Mouse (Mus musculus) left cerebral cortex, adult 2 months (tissue): Measurements from ENCODE around the gene Chit1. TPM values are rescaled to one million over a fixed set of nuclear protein-coding genes. Genes with fewer than 3 reads are reported as not detected.
A peak's percentile ranks its signal among the peaks of the same experiment; 100 is the strongest.

Experiments
- DNase-seq, 2 experiments: peaks; one replicate each; pipeline ENCODE4 v3.0.0; 2021 to 2022; ENCODE audit warnings: low spot score in 2 of 2, mixed read lengths in 1 of 2; ENCODE audit errors: extremely low spot score in 1 of 2
- H3K27ac ChIP-seq: fragments of 200-600 bp; 2 replicates; pipeline ENCODE4 v1.8.1; 2022
- H3K4me3 ChIP-seq: fragments of 200-600 bp; 2 replicates; pipeline ENCODE4 v1.8.1; 2022
- CTCF ChIP-seq: fragments of 200-600 bp; IDR thresholded peaks from 2 replicates; pipeline ENCODE4 v1.8.1; 2022; ENCODE audit warnings: antibody characterized with exemption, mild to moderate bottlenecking, moderate library complexity
- intact Hi-C: fragments of 180-260 bp; cut with DNase I; formaldehyde crosslinking; loops from one replicate; pipeline ENCODE4 v1.15.1; 2025
- total RNA-seq, 2 experiments: library from RNA; stranded (reverse); gene quantifications; 2 replicates each; pipeline ENCODE4 v1.2.3; 2021

Gene Chit1
- total RNA-seq, 2 experiments from 2014 or later: not detected

- intact Hi-C loops: no loop called here
- DNase-seq: no peak
- Histone ChIP-seq H3K27ac (no peak overlapping the region), H3K4me3 (no peak overlapping the region)
- TF ChIP-seq CTCF: no peak
Observed at GRCm38 (mm10) chr1:134184089-134184488, 73.0 kb downstream of the Chit1 start.

GRCm38 (mm10) chr1:134188217-134188616, 77.2 kb downstream of the Chit1 start:
- no peak for TF ChIP-seq CTCF
- H3K27ac ChIP-seq: peak overlapping the region; percentile 50
- no peak overlapping the region for H3K4me3 ChIP-seq
- DNase-seq: no peak
- intact Hi-C loops: no loop called here

- no peak for DNase-seq
- Histone ChIP-seq H3K27ac (peak overlapping the region; percentile 50), H3K4me3 (no peak overlapping the region)
- TF ChIP-seq CTCF: peak; percentile 34
- intact Hi-C loops: no loop called here
Observed at GRCm38 (mm10) chr1:134188989-134189729, 78.1 kb downstream of the Chit1 start.

GRCm38 (mm10) chr1:134191192-134191591, 80.2 kb downstream of the Chit1 start:
- Histone ChIP-seq H3K4me3 (no peak overlapping the region), H3K27ac (no peak overlapping the region)
- DNase-seq: no peak
- no peak for TF ChIP-seq CTCF
- intact Hi-C loops: no loop called here

- no peak for TF ChIP-seq CTCF
- DNase-seq: no peak
- no peak overlapping the region; the same call in 1 of the 2 replicates for H3K27ac ChIP-seq
- intact Hi-C loops: no loop called here
- no peak overlapping the region for H3K4me3 ChIP-seq
Observed at GRCm38 (mm10) chr1:134192024-134192423, 81.0 kb downstream of the Chit1 start.

GRCm38 (mm10) chr1:134193126-134193525, 82.1 kb downstream of the Chit1 start, which contains the start of gene Mybph:
Gene Mybph (plus strand): TSS chr1:134193448.
- intact Hi-C loops: no loop called here
- Histone ChIP-seq H3K27ac (0 out of 2 replicates have a peak within 1 kb of the TSS, but pooled peaks have one; percentile 21), H3K4me3 (no peak within 1 kb of the TSS)
- TF ChIP-seq CTCF: no peak
- DNase-seq: no peak

- no peak for DNase-seq
- intact Hi-C loops: no loop called here
- no peak overlapping the region for H3K4me3 ChIP-seq
- no peak for TF ChIP-seq CTCF
- no peak overlapping the region for H3K27ac ChIP-seq
Observed at GRCm38 (mm10) chr1:134193674-134194197, 82.7 kb downstream of the Chit1 start.

- no peak for DNase-seq
- no peak overlapping the region for H3K4me3 ChIP-seq
- H3K27ac ChIP-seq: peak overlapping the region; percentile 74; the same call in 1 of the 2 replicates
- intact Hi-C loops: no loop called here
- no peak for TF ChIP-seq CTCF
Observed at GRCm38 (mm10) chr1:134194298-134195022, 83.4 kb downstream of the Chit1 start.

- no peak overlapping the region for H3K4me3 ChIP-seq
- no peak for DNase-seq
- intact Hi-C loops: no loop called here
- TF ChIP-seq CTCF: no peak; the same call in 1 of the 2 replicates
- peak overlapping the region; percentile 74; the same call in 1 of the 2 replicates for H3K27ac ChIP-seq
Observed at GRCm38 (mm10) chr1:134195117-134195516, 84.1 kb downstream of the Chit1 start.

GRCm38 (mm10) chr1:134195571-134195970, 84.5 kb downstream of the Chit1 start:
- Histone ChIP-seq H3K27ac (peak overlapping the region; percentile 74), H3K4me3 (no peak overlapping the region)
- intact Hi-C loops: no loop called here
- TF ChIP-seq CTCF: no peak; the same call in 1 of the 2 replicates
- no peak for DNase-seq

- intact Hi-C loops: loop anchor here (2.0 kb wide), 2 partner anchors 43 to 45 kb away; no protein-coding TSS in a partner anchor
- DNase-seq: no peak
- no peak for TF ChIP-seq CTCF
Observed at GRCm38 (mm10) chr1:134195979-134196378, 84.9 kb downstream of the Chit1 start.

GRCm38 (mm10) chr1:134196386-134196785, 85.3 kb downstream of the Chit1 start:
- DNase-seq: peak; percentile 78 to 79
- H3K27ac ChIP-seq: peak overlapping the region; percentile 74; the same call in 1 of the 2 replicates
- peak; percentile 88 for TF ChIP-seq CTCF
- intact Hi-C loops: loop anchor here (2.0 kb wide), 2 partner anchors 44 kb away; no protein-coding TSS in a partner anchor
- H3K4me3 ChIP-seq: no peak overlapping the region

More at GRCm38 (mm10) chr1:134195979-134196378, 84.9 kb downstream of the Chit1 start:
- H3K27ac ChIP-seq: peak overlapping the region; percentile 74
- no peak overlapping the region for H3K4me3 ChIP-seq
